Mouse (Mus musculus) ES-E14 (cell line): ENCODE results near the gene Lclat1.

Source experiments
- CHD2 ChIP-seq: IDR thresholded peaks from 2 replicates; pipeline ENCODE4 v1.6.1; 2014; ENCODE audit warnings: mild to moderate bottlenecking, low read depth, low read length, inconsistent platforms
- HCFC1 ChIP-seq: IDR thresholded peaks from 2 replicates; pipeline ENCODE4 v1.6.1; 2012; ENCODE audit warnings: low read length, inconsistent platforms, borderline replicate concordance; ENCODE audit not compliant: insufficient read depth
- MAFK ChIP-seq: IDR thresholded peaks from 2 replicates; pipeline ENCODE4 v1.6.1; 2014; ENCODE audit warnings: mild to moderate bottlenecking, low read depth, low read length, inconsistent platforms; ENCODE audit not compliant: insufficient read depth
- ZC3H11A ChIP-seq: IDR thresholded peaks from 2 replicates; pipeline ENCODE4 v1.6.1; 2012; ENCODE audit warnings: low read depth, mild to moderate bottlenecking, inconsistent platforms, low read length, borderline replicate concordance
- ZNF384 ChIP-seq: IDR thresholded peaks from 2 replicates; pipeline ENCODE4 v1.6.1; 2012; ENCODE audit warnings: low read depth, low read length, inconsistent platforms

DNA sequence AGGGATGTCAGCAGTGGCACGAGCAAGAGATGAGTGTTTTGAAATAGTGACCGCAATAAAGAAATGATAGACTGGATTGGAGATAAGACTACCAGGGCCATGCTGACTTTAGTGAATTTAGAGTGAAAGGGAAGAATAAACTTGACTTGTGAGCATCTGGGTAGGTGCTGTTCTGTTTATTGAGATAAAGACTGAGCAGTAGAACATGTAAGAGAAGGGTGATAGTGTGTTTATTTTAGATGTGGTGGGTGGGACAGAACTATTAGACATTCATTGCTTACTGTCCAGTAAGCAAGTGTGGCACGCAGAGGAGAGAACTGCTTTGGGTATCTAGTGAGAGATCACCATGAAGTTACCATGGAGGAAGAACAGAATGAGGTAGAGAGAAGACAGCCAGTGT lies 30.4 kb downstream of the Lclat1 start:
- no peak for TF ChIP-seq CHD2
- TF ChIP-seq ZNF384, result no peak
- no peak for TF ChIP-seq ZC3H11A
- no peak for TF ChIP-seq HCFC1
- TF ChIP-seq MAFK, result no peak
